Mouse (Mus musculus) CD4-positive, CD25-positive, alpha-beta regulatory T cell, adult 2 months (primary cell): ENCODE measurements around the gene Zbtb9.

Experiments
- DNase-seq: peaks from one replicate; pipeline ENCODE4 v3.0.0-alpha.2; 2012; ENCODE audit warnings: low read depth, low spot score

The Zbtb9 gene

DNA sequence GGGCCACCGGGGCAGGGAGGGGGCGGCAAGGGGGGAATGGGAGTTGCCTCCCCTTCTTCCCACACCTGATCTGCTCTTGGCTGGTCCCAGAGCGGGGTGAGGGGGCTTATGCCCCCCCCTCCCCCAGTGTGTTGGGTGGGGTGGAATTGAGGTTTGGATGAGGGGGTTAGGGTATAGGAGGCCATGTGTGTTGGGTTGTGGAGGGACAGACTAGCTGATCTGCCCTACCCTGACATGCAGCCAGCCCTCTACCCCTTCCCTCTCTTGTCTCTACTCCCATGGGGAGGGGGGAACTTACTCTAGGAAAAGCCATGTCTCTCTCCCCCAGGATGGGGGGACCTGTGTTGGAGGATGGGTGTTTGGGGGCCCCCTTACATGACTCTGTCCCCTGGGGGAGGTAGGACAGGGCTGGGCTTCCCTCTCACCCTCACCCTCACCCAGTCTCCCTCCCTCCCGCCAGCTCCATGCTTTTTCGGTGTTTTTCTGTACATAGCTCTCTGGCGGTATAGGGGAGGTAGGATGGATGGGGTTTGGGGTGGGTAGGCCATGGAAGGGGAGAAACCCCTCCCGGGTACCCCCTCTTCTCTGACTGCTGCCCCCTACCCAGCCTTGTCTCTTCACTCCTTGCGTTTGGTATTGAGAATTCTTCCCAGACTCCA is 1.6 kb upstream of the Zbtb9 start:
- no peak for DNase-seq

DNA sequence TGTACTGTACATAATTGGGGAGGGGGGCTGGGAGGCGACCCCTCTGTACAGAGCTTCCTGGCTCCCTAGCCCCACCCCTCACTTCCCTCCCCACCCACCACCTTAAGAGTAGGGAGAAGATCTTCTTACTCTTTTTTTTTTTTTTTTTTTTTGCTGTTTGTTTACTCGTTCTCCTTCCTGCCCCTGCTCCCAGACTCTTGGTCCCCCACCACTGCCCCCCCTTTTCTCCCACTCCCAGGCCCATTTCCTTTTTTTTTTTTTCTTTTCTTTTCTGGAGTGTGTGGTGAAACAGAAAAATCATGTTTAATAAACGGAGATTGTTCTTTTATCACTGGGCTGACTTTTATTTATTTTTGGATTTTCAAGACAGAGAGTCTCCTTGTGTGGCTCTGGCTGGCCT is 860 bp upstream of the Zbtb9 start:
- DNase-seq: no peak

DNA sequence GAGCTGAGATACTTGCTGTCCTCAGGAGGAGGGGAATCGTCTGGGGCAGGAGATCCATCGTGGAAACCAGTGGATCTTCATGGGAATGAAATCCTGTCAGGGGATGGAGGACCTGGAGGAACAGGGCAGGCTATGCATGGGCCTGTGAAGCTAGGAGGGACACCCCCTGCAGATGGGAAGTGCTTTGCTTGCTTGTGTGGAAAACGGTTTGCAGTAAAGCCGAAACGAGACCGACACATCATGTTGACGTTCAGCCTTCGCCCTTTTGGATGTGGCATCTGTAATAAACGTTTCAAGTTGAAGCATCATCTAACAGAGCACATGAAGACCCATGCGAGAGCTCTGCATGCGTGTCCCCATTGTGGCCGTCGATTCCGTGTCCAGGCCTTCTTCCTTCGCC is 1.6 kb downstream of the Zbtb9 start:
- no peak for DNase-seq

DNA sequence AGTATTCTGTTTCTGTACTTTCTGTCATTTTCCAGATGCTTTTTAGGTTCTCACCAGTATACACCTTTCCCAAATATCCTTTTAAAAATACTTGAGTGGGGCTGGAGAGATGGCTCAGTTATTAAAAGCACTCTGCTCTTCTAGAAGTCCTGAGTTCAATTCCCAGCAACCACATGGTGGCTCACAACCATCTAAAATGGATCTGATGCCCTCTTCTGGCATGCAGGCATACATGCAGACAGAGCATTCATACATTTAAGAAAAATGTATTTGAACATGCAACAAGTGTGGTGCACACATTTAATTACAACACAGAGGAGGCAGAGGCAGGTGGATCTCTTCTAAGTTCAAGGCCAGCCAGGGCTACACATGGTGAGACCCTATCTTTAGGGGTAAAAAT is 2.4 kb downstream of the Zbtb9 start:
- DNase-seq: peak; percentile 30

DNA sequence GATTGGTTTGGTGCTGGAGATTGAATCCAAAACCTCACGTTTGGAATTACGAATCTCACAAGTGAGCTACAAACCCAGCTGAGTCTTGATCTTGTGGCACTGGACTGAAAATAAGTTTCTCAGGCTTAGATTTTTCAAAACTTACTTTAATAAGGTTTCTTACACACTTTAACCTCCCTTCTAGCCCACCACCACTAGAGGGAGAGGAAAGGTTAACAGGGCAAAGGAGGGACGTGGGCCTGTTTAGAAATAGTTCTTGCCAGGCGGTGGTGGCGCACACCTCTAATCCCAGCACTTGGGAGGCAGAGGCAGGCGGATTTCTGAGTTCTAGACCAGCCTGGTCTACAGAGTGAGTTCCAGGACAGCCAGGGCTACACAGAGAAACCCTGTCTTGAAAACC is 4.4 kb downstream of the Zbtb9 start:
- DNase-seq: peak; percentile 49

DNA sequence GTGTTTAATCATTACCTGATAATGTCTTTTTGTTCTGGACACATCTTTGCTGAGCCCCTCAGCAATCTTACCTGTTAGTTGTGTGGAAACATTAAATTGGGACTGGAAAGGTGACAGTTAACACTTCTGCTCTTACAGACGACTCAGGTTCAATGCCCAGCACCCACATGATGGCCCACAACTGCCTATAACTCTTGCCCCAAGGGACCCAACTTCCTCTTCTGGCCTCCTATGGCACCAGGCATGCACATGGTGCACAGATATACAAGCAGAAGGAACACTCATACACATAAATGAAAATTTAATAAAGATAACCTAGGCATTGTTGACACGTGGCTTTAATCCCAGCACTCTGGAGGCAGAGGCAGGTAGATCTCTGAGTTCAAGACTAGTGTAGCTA is 6.5 kb downstream of the Zbtb9 start:
- DNase-seq: no peak

DNA sequence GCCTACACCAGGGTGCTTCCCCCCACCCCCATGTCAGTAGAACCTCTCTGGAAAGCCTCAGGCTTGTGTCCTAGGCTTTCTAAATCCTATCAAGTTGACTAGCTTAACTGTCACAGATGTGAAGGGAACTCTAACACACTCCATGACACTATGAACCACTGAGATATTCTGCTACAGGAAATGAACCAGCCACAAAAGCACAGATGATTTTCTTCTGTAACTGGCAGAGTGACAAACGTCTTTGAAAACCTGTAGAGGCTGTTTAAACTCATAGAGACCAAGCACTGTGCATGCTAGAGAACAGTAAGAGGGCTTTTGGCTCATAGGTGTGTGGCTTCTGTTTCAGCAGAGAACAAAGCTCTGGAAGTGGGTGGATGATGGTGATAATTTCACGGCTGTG is 8.1 kb downstream of the Zbtb9 start:
- DNase-seq: peak; percentile 60

DNA sequence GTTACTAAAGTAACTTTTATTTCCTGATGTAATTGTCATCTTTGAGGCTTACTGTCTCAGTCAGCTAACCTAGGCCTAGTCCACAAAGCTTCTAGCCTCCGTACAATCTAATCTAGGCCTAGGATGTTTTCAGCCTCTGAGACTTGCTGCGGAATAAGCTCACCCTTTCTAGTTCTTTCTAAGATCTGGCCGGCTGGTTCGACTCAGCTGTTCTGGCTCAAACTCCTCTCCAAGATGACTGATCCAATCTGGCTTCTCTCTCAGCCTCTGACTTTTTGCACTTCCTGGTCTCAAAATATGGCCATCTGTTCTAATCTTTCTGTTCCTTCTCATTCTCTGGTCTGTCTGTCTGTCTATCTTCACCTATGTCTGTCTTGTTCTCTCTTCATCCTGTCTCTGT is 10.4 kb downstream of the Zbtb9 start:
- no peak for DNase-seq

DNA sequence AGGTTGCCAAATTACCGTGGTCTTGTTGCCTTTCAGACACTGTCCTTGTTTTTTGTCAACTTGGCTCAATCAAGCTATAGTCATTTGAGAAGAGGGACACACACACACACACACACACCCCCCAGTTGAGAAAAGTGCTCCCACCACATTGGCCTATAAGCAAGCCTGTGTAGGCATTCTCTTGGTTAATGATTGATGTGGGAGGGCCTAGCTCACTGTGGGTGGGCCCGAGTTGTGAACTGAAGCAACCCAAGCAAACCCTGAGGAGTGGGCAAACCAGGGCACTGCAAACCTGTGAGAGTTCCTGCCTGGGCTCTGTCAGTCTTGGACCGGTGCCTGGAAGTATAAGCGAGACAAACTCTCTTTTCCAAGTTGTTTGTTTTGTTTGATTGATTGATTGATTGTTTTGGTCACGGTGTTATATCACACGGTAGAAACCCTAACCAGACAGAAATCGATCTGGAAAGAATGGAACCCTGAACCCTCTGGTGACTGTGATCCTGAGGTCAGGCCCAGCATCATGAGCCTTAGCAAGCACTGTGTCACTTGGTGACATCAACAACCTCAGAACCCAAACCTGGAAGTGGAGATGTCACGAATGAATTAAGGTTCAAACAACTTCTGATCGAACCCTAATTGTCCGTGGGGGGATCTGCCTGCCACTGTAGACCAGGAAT is 12.7 kb downstream of the Zbtb9 start:
- DNase-seq: no peak

DNA sequence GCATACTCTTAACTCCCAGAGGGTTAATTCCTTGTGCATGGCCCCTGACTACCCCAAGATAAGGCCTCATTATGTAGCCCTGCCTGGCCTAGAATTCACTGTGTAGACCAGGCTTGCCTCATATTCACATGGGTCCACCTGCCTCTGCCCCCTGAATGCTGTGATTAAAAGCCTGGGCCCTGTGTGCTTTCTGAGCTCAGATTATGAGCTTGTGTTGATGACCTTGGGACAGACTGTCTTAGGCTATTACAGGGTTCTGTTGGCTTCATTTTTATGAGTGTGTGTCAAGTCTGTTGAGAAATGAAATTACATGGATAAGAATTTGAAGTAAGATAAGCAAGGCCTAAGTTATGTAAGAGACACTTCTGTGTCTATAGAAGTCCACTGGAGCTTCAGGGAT is 17.6 kb downstream of the Zbtb9 start:
- DNase-seq: no peak

DNA sequence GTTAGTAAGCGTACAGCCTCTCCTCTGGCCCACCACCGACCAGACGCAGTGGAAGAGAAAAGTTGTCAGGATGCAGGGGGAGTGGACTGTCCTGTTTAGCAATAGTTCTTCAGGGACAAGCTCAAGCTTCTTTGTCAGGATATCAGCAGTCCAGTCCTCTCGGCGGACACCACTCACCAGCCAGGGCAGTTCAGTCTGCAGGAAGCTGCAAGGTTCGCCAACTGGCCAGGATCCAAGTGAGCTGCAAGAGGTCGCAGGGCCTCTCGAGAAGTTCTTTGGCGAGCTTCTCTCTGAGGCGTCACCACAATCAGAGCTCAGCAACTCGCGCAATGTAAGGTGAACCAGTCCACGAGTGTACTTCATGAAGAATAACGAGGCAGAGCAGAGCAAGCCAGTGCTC is 21.4 kb downstream of the Zbtb9 start:
- DNase-seq: no peak

DNA sequence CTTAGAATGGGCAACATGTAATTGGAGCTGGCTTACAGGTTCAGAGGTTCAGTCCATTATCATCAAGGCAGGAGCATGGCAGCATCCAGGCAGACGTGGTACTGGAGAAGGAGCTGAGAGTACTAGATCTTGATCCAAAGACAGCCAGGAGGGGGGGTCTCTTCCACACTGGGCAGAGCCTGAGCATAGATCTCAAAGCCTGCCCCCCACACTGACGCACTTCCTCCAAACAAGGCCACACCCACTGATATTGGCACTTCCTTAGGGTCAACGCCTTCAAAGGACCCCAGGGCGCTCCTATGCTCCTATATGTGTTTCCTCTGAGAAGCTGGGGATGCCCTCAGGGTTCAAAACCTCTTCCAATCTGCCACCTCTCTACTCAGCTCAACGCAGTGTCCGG is 22.0 kb downstream of the Zbtb9 start:
- DNase-seq: no peak

DNA sequence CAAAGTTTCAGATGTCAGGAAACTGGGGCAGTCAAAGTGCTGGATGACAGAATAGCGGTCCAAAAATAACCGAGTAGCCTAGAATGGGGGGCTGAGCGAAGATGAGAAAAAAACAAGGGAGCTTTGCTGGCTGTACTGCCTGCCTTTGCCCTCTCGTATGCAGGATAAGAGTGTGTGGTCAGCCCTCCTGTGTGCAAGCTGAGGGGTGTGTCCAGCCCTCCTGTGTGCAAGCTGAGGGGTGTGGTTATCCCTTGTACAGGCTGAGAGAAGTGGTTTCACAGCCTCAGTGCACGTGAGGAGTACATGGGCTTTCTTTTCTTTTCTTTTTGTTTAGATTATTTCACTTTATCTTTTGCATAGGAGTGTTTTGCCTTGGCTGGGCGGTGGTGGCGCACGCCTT is 22.6 kb downstream of the Zbtb9 start:
- no peak for DNase-seq

DNA sequence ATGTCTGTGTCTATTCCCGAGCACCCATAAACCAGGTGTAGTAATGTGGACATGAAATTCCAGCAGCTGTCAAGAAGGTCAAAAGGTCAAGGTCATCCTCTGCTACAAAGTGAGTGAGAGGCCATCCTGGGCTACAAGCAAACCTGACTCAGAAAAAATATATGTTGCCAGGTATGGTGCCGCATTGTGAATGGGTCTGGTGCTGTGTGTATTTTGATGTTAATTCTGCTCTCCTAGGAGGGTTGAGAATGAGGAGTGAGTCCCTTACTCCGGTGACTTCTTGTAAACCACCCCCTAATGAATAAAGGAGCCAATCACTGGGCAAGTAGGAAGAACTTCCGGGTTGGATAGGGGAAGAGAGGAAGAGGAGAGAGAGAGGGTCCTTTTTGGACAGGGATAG is 24.7 kb downstream of the Zbtb9 start:
- no peak for DNase-seq

DNA sequence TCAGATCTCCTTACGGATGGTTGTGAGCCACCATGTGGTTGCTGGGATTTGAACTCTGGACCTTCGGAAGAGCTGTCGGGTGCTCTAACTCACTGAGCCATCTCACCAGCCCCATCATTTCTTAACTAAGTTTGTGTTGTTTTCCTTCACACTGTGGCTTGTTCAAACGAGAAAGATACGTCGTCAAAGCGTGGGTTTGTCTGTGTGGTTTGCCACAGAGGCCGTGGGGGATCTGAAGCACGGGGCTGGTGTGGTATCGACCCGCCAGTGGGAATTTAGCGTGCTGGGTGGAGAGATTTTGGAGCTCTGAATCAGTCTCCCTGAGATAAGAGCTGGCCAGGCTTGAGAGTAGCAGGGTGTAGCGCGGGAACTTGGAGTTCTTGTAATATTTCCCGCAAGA is 25.3 kb downstream of the Zbtb9 start:
- DNase-seq: no peak

DNA sequence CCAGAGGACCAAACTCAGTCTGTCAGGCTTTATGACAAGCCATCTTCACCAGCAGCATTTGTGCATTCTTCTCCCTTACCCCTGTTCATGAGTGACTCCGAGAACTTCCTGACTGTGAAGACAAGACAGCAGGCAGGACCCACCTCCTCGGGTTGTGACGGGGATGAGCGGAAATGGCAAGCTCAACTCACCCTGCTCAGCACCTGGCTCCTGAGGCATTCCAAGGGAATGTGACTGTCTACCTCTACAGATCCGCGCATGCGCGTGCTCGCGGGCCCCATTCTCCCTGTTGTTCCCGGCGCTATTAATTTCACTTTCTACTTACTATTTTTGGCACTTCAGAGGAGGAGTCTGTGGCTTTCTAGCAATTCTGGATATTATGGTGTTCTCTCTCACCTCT is 27.0 kb downstream of the Zbtb9 start:
- peak; percentile 63 for DNase-seq

DNA sequence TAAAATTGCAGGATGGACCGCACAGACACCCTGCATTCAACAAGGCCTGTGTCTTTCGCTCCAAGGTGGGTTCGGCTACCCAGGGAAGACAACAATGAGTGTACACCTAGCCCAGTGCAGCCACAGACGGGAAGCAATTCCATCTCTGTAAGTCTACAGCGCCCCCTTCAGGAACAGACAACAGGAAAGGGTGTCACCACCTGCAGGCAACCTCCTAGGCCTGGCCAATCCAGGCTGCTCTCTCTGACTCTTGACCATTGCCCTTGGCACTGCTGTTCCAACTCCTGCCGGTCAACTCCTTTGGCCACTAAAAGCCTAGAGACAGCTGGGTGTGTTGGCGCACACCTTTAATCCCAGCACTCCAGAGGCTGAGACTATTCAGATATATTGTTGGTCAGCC is 28.2 kb downstream of the Zbtb9 start:
- peak; percentile 73 for DNase-seq

DNA sequence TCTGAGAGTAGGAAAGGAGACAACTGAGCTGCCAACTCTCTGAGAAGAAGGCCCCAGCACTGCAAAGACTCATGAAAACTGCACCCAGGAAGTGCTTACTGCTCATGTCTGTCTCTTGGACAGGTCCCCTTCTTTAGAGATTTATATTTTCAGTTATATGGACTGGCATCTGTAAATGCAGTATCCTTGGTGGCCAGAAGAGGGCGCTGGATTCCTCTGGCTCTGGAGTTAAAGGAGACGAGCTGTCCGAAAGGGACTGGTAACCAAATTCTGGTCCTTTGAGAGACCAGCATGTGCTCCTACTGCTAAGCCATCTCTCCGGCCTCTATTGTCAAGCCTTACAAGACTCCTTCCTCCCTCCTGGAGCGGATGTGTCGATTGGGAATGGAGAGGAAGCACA is 28.9 kb downstream of the Zbtb9 start:
- peak; percentile 73 for DNase-seq

DNA sequence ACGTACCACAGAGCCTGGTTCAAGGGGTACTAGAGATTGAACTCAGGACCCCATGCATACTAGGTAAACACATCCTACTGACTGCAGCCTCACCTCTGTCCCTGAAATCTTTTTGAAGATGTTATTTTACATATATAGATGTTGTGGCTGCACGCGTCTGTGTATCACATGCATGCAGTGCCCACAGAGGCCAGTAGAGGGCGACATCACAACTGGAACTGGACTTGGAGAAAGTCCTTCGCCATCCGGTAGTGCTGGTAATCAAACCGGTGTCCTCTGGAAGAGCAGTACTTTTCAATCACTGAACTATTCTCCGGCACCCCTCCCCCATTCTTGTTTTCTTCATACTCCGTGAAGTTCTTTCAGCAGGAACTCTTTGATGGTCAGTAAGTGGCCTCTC is 31.5 kb downstream of the Zbtb9 start:
- DNase-seq: peak; percentile 73

DNA sequence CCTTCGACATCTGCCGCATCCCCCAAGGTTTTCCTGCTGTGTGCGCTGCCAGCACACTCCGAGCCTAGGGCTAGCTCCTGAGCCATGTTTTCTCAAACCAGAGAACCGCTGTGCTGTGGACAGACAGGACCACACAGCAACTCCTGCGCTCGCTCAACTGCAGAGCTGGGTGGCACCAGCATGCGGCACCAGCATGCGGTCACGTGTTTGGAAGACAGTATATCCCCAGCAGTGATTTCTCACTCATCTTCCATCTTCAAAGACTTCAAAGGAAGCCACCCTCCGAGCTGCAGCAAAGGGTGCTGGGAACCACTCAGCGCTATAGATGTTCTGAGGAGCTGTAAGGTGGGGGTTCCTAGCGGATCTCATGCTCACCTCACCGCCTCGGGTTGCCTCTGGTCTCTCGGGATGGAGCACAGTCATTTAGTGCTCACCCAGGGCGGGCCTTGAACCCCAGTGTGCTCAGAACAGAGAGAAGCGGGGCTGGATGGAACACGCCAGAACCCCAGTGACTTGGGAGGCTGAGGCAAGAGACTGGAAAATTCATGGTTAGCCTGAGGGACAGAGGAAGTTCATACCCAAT is 32.0 kb downstream of the Zbtb9 start:
- DNase-seq: no peak

DNA sequence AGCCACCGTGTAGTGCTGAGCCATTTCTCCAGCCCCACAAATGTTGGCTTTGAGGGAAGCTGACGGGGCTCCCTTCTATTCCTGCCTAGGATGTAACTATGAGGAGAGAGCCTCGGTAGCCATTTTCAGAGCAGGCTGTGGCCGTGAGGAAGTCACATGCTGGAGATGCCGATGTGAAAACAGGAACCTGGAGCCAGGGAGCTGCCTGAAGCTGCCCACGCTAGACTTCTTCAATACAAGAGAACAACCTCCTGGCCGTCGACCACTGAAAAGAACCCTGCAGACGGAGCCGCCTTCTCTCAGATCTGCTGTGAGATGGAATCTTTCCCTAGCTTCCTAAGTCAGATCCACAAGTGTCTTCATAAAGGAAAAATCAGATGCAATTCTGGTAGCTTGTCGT is 32.7 kb downstream of the Zbtb9 start:
- no peak for DNase-seq

DNA sequence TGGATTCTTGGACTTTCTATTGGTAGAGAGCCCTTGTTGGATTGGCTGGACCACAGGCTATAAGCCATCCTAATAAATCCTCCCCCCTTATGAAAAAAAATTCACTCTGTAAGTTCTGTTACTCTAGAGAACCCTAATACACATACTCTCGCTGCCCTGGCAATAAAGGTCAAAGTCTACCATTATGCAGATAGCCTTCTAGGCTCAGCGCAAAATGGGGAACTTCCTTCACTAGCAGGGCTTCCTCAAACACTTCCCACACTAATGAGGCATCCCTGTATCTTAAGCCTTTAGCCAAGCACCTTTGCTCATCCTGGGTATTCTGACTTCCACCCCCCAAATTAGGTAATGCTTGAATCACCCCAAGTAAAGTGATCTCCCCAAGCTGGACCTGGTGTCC is 35.3 kb downstream of the Zbtb9 start:
- no peak for DNase-seq

DNA sequence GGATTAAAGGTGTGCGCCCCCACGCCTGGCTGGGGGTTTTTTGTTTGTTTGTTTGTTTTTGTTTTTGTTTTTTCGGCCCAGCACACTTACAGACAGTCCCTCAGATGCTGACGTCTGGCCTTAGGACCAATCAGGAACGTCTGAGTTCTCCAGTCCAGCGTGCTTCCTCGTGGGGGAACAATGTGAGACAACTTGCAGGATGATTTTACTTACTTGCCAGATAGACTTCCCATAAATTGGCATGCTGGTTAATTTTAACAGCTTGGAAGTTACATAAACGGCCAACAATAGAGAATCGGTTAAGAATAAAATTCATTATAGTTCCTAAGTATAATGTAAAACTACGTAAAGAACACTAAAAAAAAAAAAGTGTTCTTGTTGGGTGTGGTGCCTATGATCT is 38.2 kb downstream of the Zbtb9 start:
- DNase-seq: no peak
